Mouse (Mus musculus): ENCODE results near the gene Dysf. TPM values are rescaled to one million over a fixed set of nuclear protein-coding genes. Genes with fewer than 3 reads are reported as not detected.

Dysf gene
- polyA plus RNA-seq, 1 experiment from 2014 or later: 17.3 TPM

- Histone ChIP-seq H3K9ac (ENCODE audit: low read depth, low read length) (no peak overlapping the region), H3K4me1 (ENCODE audit: control insufficient read depth, insufficient read depth, low read length) (no peaks in the 10 kb centered on the region), H3K36me3 (ENCODE audit: control insufficient read depth, insufficient read depth, low read length) (no peaks in the 10 kb centered on the region), H3K9me3 (ENCODE audit: control insufficient read depth, low read length) (no peaks in the 10 kb centered on the region), H3K4me2 (replicated peaks; ENCODE audit: low read depth, low read length) (no peak overlapping the region), H3K27me3 (ENCODE audit: control insufficient read depth, insufficient read depth, low read length) (no peaks in the 10 kb centered on the region), H3K27ac (ENCODE audit: low read depth, low read length) (no peak overlapping the region), H3K4me3 (ENCODE audit: low read length) (no peak overlapping the region)
- 58% methylated on average over 4 of the region's 4 CpGs for WGBS
- ATAC-seq (ENCODE audit: low FRiP score, low TSS enrichment): no peak
Measured at GRCm38 (mm10) chr6:84059771-84060414, 51.5 kb downstream of the Dysf start.

- H3K4me3 ChIP-seq (ENCODE audit: low read length): no peak overlapping the region
- no peaks in the 10 kb centered on the region for H3K9me3 ChIP-seq (ENCODE audit: control insufficient read depth, low read length)
- no peaks in the 10 kb centered on the region for H3K4me1 ChIP-seq (ENCODE audit: control insufficient read depth, insufficient read depth, low read length)
- no peaks in the 10 kb centered on the region for H3K27me3 ChIP-seq (ENCODE audit: control insufficient read depth, insufficient read depth, low read length)
- ATAC-seq (ENCODE audit: low FRiP score, low TSS enrichment): no peak
- H3K36me3 ChIP-seq (ENCODE audit: control insufficient read depth, insufficient read depth, low read length): no peaks in the 10 kb centered on the region
- no peak overlapping the region for H3K27ac ChIP-seq (ENCODE audit: low read depth, low read length)
- H3K4me2 ChIP-seq (replicated peaks; ENCODE audit: low read depth, low read length): no peak overlapping the region
- 4% methylated on average over 5 of the region's 5 CpGs for WGBS
- no peak overlapping the region for H3K9ac ChIP-seq (ENCODE audit: low read depth, low read length)
Measured at GRCm38 (mm10) chr6:84061328-84061727, 52.9 kb downstream of the Dysf start.

DNA sequence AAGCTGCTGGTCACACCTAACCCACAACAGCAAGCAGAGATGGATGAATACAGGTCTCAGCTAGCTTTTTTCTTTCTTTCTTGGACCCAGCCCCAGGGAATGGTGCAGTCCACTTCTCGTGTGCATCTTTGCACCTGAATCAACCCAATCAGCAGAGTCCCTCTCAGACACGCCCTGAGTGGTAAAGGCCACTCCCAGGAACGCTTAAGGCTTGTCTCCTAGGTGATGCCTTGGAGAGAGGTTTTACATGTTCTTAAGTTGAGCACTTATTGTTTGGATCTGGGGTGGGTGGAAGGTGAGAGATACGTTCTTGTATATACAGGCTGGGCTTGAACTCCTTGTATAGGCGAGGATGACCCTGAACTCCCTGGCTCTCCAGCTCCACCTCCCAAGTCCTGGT is 54.2 kb downstream of the Dysf start:
- Histone ChIP-seq H3K4me2 (replicated peaks; ENCODE audit: low read depth, low read length) (no peak overlapping the region), H3K9me3 (ENCODE audit: control insufficient read depth, low read length) (no peaks in the 10 kb centered on the region), H3K27ac (ENCODE audit: low read depth, low read length) (no peak overlapping the region), H3K4me1 (ENCODE audit: control insufficient read depth, insufficient read depth, low read length) (no peaks in the 10 kb centered on the region), H3K27me3 (ENCODE audit: control insufficient read depth, insufficient read depth, low read length) (no peaks in the 10 kb centered on the region), H3K9ac (ENCODE audit: low read depth, low read length) (no peak overlapping the region), H3K4me3 (ENCODE audit: low read length) (no peak overlapping the region), H3K36me3 (ENCODE audit: control insufficient read depth, insufficient read depth, low read length) (no peaks in the 10 kb centered on the region)
- no peak for ATAC-seq (ENCODE audit: low FRiP score, low TSS enrichment)
- 69% methylated on average over 5 of the region's 5 CpGs for WGBS

DNA sequence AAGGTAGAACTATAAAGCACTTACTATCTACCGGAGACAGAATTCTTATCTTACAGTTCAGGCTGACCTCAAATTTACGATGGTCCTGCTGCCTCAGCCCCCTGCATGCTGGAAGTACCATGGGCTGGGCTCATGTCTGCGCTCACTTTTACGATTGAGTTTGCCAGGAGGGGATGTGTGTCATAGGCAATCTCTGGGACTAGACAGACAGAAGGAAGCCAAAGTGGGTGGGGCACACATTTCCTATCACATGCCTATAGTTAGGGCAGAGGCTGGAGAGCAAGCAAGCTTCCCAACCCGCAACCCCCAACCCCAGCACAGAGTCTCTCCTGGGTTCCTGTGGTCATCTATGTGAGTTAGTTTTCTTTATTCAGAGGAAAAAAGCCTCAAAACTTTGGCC is 59.8 kb downstream of the Dysf start:
- H3K36me3 ChIP-seq (ENCODE audit: control insufficient read depth, insufficient read depth, low read length): no peaks in the 10 kb centered on the region
- H3K4me3 ChIP-seq (ENCODE audit: low read length): no peak overlapping the region
- no peak overlapping the region for H3K27ac ChIP-seq (ENCODE audit: low read depth, low read length)
- no peaks in the 10 kb centered on the region for H3K9me3 ChIP-seq (ENCODE audit: control insufficient read depth, low read length)
- no peaks in the 10 kb centered on the region for H3K4me1 ChIP-seq (ENCODE audit: control insufficient read depth, insufficient read depth, low read length)
- H3K27me3 ChIP-seq (ENCODE audit: control insufficient read depth, insufficient read depth, low read length): no peaks in the 10 kb centered on the region
- ATAC-seq (ENCODE audit: low FRiP score, low TSS enrichment): no peak
- no peak overlapping the region for H3K9ac ChIP-seq (ENCODE audit: low read depth, low read length)
- no peak overlapping the region for H3K4me2 ChIP-seq (replicated peaks; ENCODE audit: low read depth, low read length)
- 50% methylated on average over 5 of the region's 5 CpGs for WGBS

- 55% methylated on average over 6 of the region's 6 CpGs for WGBS
- ATAC-seq (ENCODE audit: low FRiP score, low TSS enrichment): no peak
- H3K36me3 ChIP-seq (ENCODE audit: control insufficient read depth, insufficient read depth, low read length): no peaks in the 10 kb centered on the region
- no peak overlapping the region for H3K4me2 ChIP-seq (replicated peaks; ENCODE audit: low read depth, low read length)
- H3K9me3 ChIP-seq (ENCODE audit: control insufficient read depth, low read length): no peaks in the 10 kb centered on the region
- H3K4me1 ChIP-seq (ENCODE audit: control insufficient read depth, insufficient read depth, low read length): no peaks in the 10 kb centered on the region
- H3K9ac ChIP-seq (ENCODE audit: low read depth, low read length): no peak overlapping the region
- no peaks in the 10 kb centered on the region for H3K27me3 ChIP-seq (ENCODE audit: control insufficient read depth, insufficient read depth, low read length)
- no peak overlapping the region for H3K4me3 ChIP-seq (ENCODE audit: low read length)
- H3K27ac ChIP-seq (ENCODE audit: low read depth, low read length): no peak overlapping the region
Measured at GRCm38 (mm10) chr6:84070251-84070650, 61.9 kb downstream of the Dysf start.

GRCm38 (mm10) chr6:84072574-84072973 is 64.2 kb downstream of the Dysf start:
- Histone ChIP-seq H3K4me2 (replicated peaks; ENCODE audit: low read depth, low read length) (no peak overlapping the region), H3K27ac (ENCODE audit: low read depth, low read length) (no peak overlapping the region), H3K4me1 (ENCODE audit: control insufficient read depth, insufficient read depth, low read length) (no peaks in the 10 kb centered on the region), H3K36me3 (ENCODE audit: control insufficient read depth, insufficient read depth, low read length) (no peaks in the 10 kb centered on the region), H3K27me3 (ENCODE audit: control insufficient read depth, insufficient read depth, low read length) (no peaks in the 10 kb centered on the region), H3K9me3 (ENCODE audit: control insufficient read depth, low read length) (no peaks in the 10 kb centered on the region), H3K4me3 (ENCODE audit: low read length) (no peak overlapping the region), H3K9ac (ENCODE audit: low read depth, low read length) (no peak overlapping the region)
- 67% methylated on average over 9 of the region's 9 CpGs for WGBS
- ATAC-seq (ENCODE audit: low FRiP score, low TSS enrichment): no peak

GRCm38 (mm10) chr6:84078172-84078571 is 69.8 kb downstream of the Dysf start:
- Histone ChIP-seq H3K4me1 (ENCODE audit: control insufficient read depth, insufficient read depth, low read length) (no peaks in the 10 kb centered on the region), H3K4me3 (ENCODE audit: low read length) (no peak overlapping the region), H3K27ac (ENCODE audit: low read depth, low read length) (no peak overlapping the region), H3K9me3 (ENCODE audit: control insufficient read depth, low read length) (no peaks in the 10 kb centered on the region), H3K4me2 (replicated peaks; ENCODE audit: low read depth, low read length) (no peak overlapping the region), H3K36me3 (ENCODE audit: control insufficient read depth, insufficient read depth, low read length) (no peaks in the 10 kb centered on the region), H3K9ac (ENCODE audit: low read depth, low read length) (no peak overlapping the region), H3K27me3 (ENCODE audit: control insufficient read depth, insufficient read depth, low read length) (no peaks in the 10 kb centered on the region)
- WGBS: 63% methylated on average over 1 of the region's 1 CpGs
- no peak for ATAC-seq (ENCODE audit: low FRiP score, low TSS enrichment)

DNA sequence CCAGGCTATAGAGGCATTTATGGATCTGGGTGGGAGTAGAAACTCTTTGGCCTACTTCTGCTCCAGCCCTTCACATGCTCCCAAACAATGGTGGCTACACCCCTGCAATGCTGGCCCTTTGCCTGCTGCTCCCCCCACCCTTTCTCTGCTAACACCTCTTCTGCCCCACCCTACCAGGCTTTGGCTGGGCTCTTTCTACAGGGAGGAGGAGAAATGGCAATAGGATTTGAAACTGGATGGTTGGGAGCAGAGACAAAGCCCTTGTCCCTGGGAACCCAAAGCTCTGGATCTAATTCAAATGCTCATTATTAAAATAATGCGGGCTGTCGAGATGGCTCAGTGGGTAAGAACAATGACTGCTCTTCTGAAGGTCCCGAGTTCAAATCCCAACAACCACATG is 72.2 kb downstream of the Dysf start:
- Histone ChIP-seq H3K27me3 (ENCODE audit: control insufficient read depth, insufficient read depth, low read length) (no peaks in the 10 kb centered on the region), H3K4me1 (ENCODE audit: control insufficient read depth, insufficient read depth, low read length) (no peaks in the 10 kb centered on the region), H3K27ac (ENCODE audit: low read depth, low read length) (no peak overlapping the region), H3K4me2 (replicated peaks; ENCODE audit: low read depth, low read length) (no peak overlapping the region), H3K36me3 (ENCODE audit: control insufficient read depth, insufficient read depth, low read length) (no peaks in the 10 kb centered on the region), H3K9ac (ENCODE audit: low read depth, low read length) (no peak overlapping the region), H3K4me3 (ENCODE audit: low read length) (no peak overlapping the region), H3K9me3 (ENCODE audit: control insufficient read depth, low read length) (no peaks in the 10 kb centered on the region)
- 89% methylated on average over 3 of the region's 3 CpGs for WGBS
- ATAC-seq (ENCODE audit: low FRiP score, low TSS enrichment): no peak

DNA sequence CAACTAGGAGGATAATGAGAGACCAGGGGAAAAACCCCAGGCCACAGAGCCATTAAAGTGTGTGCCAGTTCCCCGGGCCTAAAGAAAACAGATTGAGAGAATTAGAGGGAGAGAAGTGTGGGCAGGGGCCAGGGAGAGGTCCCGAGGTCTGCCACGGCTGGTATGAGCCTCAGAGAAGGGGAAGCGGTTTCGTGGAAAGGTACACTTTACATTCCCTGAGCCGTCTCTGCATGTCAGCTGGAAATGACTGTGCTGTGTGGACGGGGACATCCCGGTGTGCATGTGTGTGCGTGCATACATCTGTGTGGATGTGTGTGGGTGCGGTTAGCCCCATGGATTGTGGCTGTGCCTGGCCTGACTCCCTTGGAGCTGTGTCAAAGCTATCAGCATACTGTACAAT is 76.4 kb downstream of the Dysf start:
- no peaks in the 10 kb centered on the region for H3K27me3 ChIP-seq (ENCODE audit: control insufficient read depth, insufficient read depth, low read length)
- H3K4me3 ChIP-seq (ENCODE audit: low read length): no peak overlapping the region
- H3K9ac ChIP-seq (ENCODE audit: low read depth, low read length): no peak overlapping the region
- ATAC-seq (ENCODE audit: low FRiP score, low TSS enrichment): no peak
- WGBS: 66% methylated on average over 10 of the region's 10 CpGs
- H3K27ac ChIP-seq (ENCODE audit: low read depth, low read length): no peak overlapping the region
- no peaks in the 10 kb centered on the region for H3K36me3 ChIP-seq (ENCODE audit: control insufficient read depth, insufficient read depth, low read length)
- H3K9me3 ChIP-seq (ENCODE audit: control insufficient read depth, low read length): no peaks in the 10 kb centered on the region
- H3K4me1 ChIP-seq (ENCODE audit: control insufficient read depth, insufficient read depth, low read length): no peaks in the 10 kb centered on the region
- H3K4me2 ChIP-seq (replicated peaks; ENCODE audit: low read depth, low read length): no peak overlapping the region

Data from kidney, embryonic 14.5 days (tissue).